Mouse (Mus musculus): ENCODE results near the gene Bicdl1.

Gene Bicdl1

GRCm38 (mm10) chr5:115626237-115626886 is 105.1 kb downstream of the Bicdl1 start:
- DNase-seq (ENCODE audit: low spot score), result no peak

GRCm38 (mm10) chr5:115623694-115624440 is 107.6 kb downstream of the Bicdl1 start:
- no peak for DNase-seq (ENCODE audit: low spot score)

- no peak for DNase-seq (ENCODE audit: low spot score)
These were observed 108.7 kb downstream of the Bicdl1 start for GRCm38 (mm10) chr5:115622686-115623085.

GRCm38 (mm10) chr5:115619690-115620089 is 111.7 kb downstream of the Bicdl1 start:
- no peak for DNase-seq (ENCODE audit: low spot score)

GRCm38 (mm10) chr5:115614948-115615347 is 116.5 kb downstream of the Bicdl1 start:
- DNase-seq (ENCODE audit: low spot score), result peak; percentile 84

- no peak for DNase-seq (ENCODE audit: low spot score)
These were observed 118.1 kb downstream of the Bicdl1 start for GRCm38 (mm10) chr5:115613332-115613731.

GRCm38 (mm10) chr5:115611566-115611965 is 119.9 kb downstream of the Bicdl1 start:
- no peak for DNase-seq (ENCODE audit: low spot score)

GRCm38 (mm10) chr5:115603561-115603960 is 127.9 kb downstream of the Bicdl1 start:
- no peak for DNase-seq (ENCODE audit: low spot score)
